Mouse (Mus musculus): ENCODE data around the gene Atrx.

- TF ChIP-seq CTCF (IDR thresholded peaks at IDR 0.05; ENCODE audit: low read depth) = no peak
- TF ChIP-seq EP300 (IDR thresholded peaks at IDR 0.05; ENCODE audit: low read depth) = no peak
These were observed 164.8 kb downstream of the Atrx start, which contains the start of gene Fgf16 for GRCm38 (mm10) chrX:105764162-105765004.

Data from liver, embryonic 14.5 days (tissue).